Mouse (Mus musculus) stomach, embryonic 16.5 days (tissue): ENCODE data around the gene Ugcg. TPM values are rescaled to one million over a fixed set of nuclear protein-coding genes. Genes with fewer than 3 reads are reported as not detected.

Experiments
- ATAC-seq: fragments of 200-750 bp; cut with Nextera tagmentation; 2 replicates; pipeline ENCODE4 v1.8.0; 2017; ENCODE audit warnings: moderate number of reproducible peaks, moderate TSS enrichment; ENCODE audit not compliant: insufficient read depth, low FRiP score
- H3K27ac ChIP-seq: fragments of 300-500 bp; sonication (generic); 2 replicates; pipeline ENCODE4 v1.5.1; 2014; ENCODE audit warnings: low read length
- H3K27me3 ChIP-seq: fragments of 300-500 bp; sonication (generic); 2 replicates; pipeline ENCODE4 v1.6.1; 2014; ENCODE audit warnings: low read length, control low read depth, mixed read lengths; ENCODE audit not compliant: control insufficient read depth, insufficient read depth
- H3K36me3 ChIP-seq: fragments of 300-500 bp; sonication (generic); 2 replicates; pipeline ENCODE4 v1.6.1; 2014; ENCODE audit warnings: low read length; ENCODE audit not compliant: control insufficient read depth, insufficient read depth
- H3K4me1 ChIP-seq: fragments of 300-500 bp; sonication (generic); 2 replicates; pipeline ENCODE4 v1.6.1; 2014; ENCODE audit warnings: low read length, control low read depth, mixed read lengths; ENCODE audit not compliant: control insufficient read depth, insufficient read depth
- H3K4me2 ChIP-seq: fragments of 300-500 bp; sonication (generic); 2 replicates; pipeline ENCODE4 v1.6.1; 2014; ENCODE audit warnings: low read depth, low read length, mixed read lengths
- H3K4me3 ChIP-seq: fragments of 300-500 bp; sonication (generic); replicated peaks from 2 replicates; pipeline ENCODE4 v1.5.1; 2014; ENCODE audit warnings: mild to moderate bottlenecking, low read length
- H3K9ac ChIP-seq: fragments of 300-500 bp; sonication (generic); 2 replicates; pipeline ENCODE4 v1.6.1; 2014; ENCODE audit warnings: low read length
- H3K9me3 ChIP-seq: fragments of 300-500 bp; sonication (generic); replicated peaks from 2 replicates; pipeline ENCODE4 v1.6.1; 2016; ENCODE audit warnings: low read length, control low read depth; ENCODE audit not compliant: control insufficient read depth
- WGBS: fragments of 180-500 bp; shearing (Covaris S2); extraction: QIAGEN DNeasy Blood & Tissue Kit; methylation state at CpG from one replicate; pipeline ENCODE4 v1.1.7; 2014; 5-methylcytosine and 5-hydroxymethylcytosine counted together
- polyA plus RNA-seq: library from polyadenylated mRNA; unstranded; fragments of >200 nt; fragmentation: Nextera tagmentation; extraction: Ambion mirVana; gene quantifications from 2 replicates; pipeline ENCODE4 v1.2.1, GENCODE M21; 2015

Gene Ugcg
- polyA plus RNA-seq, 1 experiment from 2014 or later = 9.7 TPM

GRCm38 (mm10) chr4:59228951-59229350 is 39.9 kb downstream of the Ugcg start:
- no peaks in the 10 kb centered on the region for H3K27me3 ChIP-seq
- H3K4me2 ChIP-seq = no peak overlapping the region
- H3K27ac ChIP-seq = no peak overlapping the region
- no peaks in the 10 kb centered on the region for H3K9me3 ChIP-seq
- H3K4me1 ChIP-seq = no peaks in the 10 kb centered on the region; the same call in 1 of the 2 replicates
- H3K36me3 ChIP-seq = no peaks in the 10 kb centered on the region
- no peak for ATAC-seq
- H3K9ac ChIP-seq = no peak overlapping the region
- H3K4me3 ChIP-seq = no peak overlapping the region

- no peak overlapping the region for H3K4me3 ChIP-seq
- no peak overlapping the region for H3K27ac ChIP-seq
- no peak overlapping the region; the same call in 1 of the 2 replicates for H3K9ac ChIP-seq
- no peaks in the 10 kb centered on the region for H3K27me3 ChIP-seq
- no peaks in the 10 kb centered on the region for H3K9me3 ChIP-seq
- H3K4me1 ChIP-seq = no peaks in the 10 kb centered on the region; the same call in 1 of the 2 replicates
- ATAC-seq = no peak
- 70% methylated on average over 6 of the region's 6 CpGs for WGBS
- no peaks in the 10 kb centered on the region for H3K36me3 ChIP-seq
- H3K4me2 ChIP-seq = no peak overlapping the region
These were observed 42.4 kb downstream of the Ugcg start for GRCm38 (mm10) chr4:59231266-59232055.

- Histone ChIP-seq H3K27ac (no peak overlapping the region), H3K4me1 (no peaks in the 10 kb centered on the region; the same call in 1 of the 2 replicates), H3K4me3 (no peak overlapping the region), H3K9ac (no peak overlapping the region), H3K4me2 (no peak overlapping the region), H3K9me3 (no peaks in the 10 kb centered on the region), H3K36me3 (no peaks in the 10 kb centered on the region), H3K27me3 (no peaks in the 10 kb centered on the region)
- no peak for ATAC-seq
- WGBS = 91% methylated on average over 8 of the region's 10 CpGs
These were observed 45.0 kb downstream of the Ugcg start for GRCm38 (mm10) chr4:59234014-59234413.

GRCm38 (mm10) chr4:59234451-59235216 is 45.6 kb downstream of the Ugcg start:
- WGBS = 83% methylated on average over 23 of the region's 23 CpGs
- H3K4me2 ChIP-seq = no peak overlapping the region
- no peak for ATAC-seq

GRCm38 (mm10) chr4:59236362-59236761 is 47.3 kb downstream of the Ugcg start:
- no peak overlapping the region for H3K9ac ChIP-seq
- no peaks in the 10 kb centered on the region for H3K9me3 ChIP-seq
- no peak overlapping the region for H3K4me3 ChIP-seq
- no peaks in the 10 kb centered on the region for H3K36me3 ChIP-seq
- H3K27me3 ChIP-seq = no peaks in the 10 kb centered on the region
- ATAC-seq = no peak
- 85% methylated on average over 3 of the region's 3 CpGs for WGBS
- H3K4me1 ChIP-seq = no peaks in the 10 kb centered on the region
- no peak overlapping the region for H3K4me2 ChIP-seq
- no peak overlapping the region for H3K27ac ChIP-seq

More at GRCm38 (mm10) chr4:59234451-59235216, 45.6 kb downstream of the Ugcg start:
- Histone ChIP-seq H3K27me3 (no peaks in the 10 kb centered on the region), H3K9ac (no peak overlapping the region), H3K9me3 (no peaks in the 10 kb centered on the region), H3K4me3 (no peak overlapping the region), H3K27ac (no peak overlapping the region), H3K4me1 (no peaks in the 10 kb centered on the region; the same call in 1 of the 2 replicates), H3K36me3 (no peaks in the 10 kb centered on the region)

- ATAC-seq = no peak
- Histone ChIP-seq H3K9me3 (no peaks in the 10 kb centered on the region), H3K4me2 (no peak overlapping the region), H3K36me3 (no peaks in the 10 kb centered on the region), H3K4me3 (no peak overlapping the region), H3K4me1 (no peaks in the 10 kb centered on the region), H3K27me3 (no peaks in the 10 kb centered on the region), H3K9ac (no peak overlapping the region), H3K27ac (peak overlapping the region; percentile 59; the same call in 1 of the 2 replicates)
- WGBS = 60% methylated on average over 9 of the region's 9 CpGs
These were observed 49.7 kb downstream of the Ugcg start for GRCm38 (mm10) chr4:59238641-59239311.

- ATAC-seq = peak; percentile 54; the same call in 1 of the 2 replicates
- no peaks in the 10 kb centered on the region for H3K36me3 ChIP-seq
- peak overlapping the region; percentile 59 for H3K27ac ChIP-seq
- H3K4me1 ChIP-seq = no peaks in the 10 kb centered on the region
- H3K9me3 ChIP-seq = no peaks in the 10 kb centered on the region
- 26% methylated on average over 9 of the region's 9 CpGs for WGBS
- no peak overlapping the region for H3K4me3 ChIP-seq
- no peak overlapping the region for H3K9ac ChIP-seq
- H3K4me2 ChIP-seq = no peak overlapping the region
- H3K27me3 ChIP-seq = no peaks in the 10 kb centered on the region
These were observed 50.3 kb downstream of the Ugcg start for GRCm38 (mm10) chr4:59239312-59239728.

GRCm38 (mm10) chr4:59240160-59240559 is 51.1 kb downstream of the Ugcg start:
- Histone ChIP-seq H3K36me3 (no peaks in the 10 kb centered on the region), H3K4me2 (no peak overlapping the region), H3K4me3 (no peak overlapping the region), H3K9me3 (no peaks in the 10 kb centered on the region), H3K9ac (no peak overlapping the region), H3K27ac (peak overlapping the region; percentile 58; the same call in 1 of the 2 replicates), H3K27me3 (no peaks in the 10 kb centered on the region), H3K4me1 (no peaks in the 10 kb centered on the region)
- ATAC-seq = no peak
- WGBS = 84% methylated on average over 9 of the region's 9 CpGs
